Mouse (Mus musculus): ENCODE measurements around the gene Tango6. TPM values are rescaled to one million over a fixed set of nuclear protein-coding genes. Genes with fewer than 3 reads are reported as not detected.
"Not testable (repeated sequence)": the region's sequence is repeated elsewhere in the genome, so short reads cannot be mapped to it uniquely, and the experiment has no call there.

Gene Tango6
- polyA plus RNA-seq, 1 experiment from 2014 or later, result 7.2 TPM

GRCm38 (mm10) chr8:106871328-106871926 is 188.6 kb downstream of the Tango6 start:
- no peak overlapping the region for H3K27ac ChIP-seq (ENCODE audit: low read depth, low read length)
- 0 out of 2 replicates have a peak, but pooled peaks cover 2% of the 10 kb centered on the region for H3K36me3 ChIP-seq (ENCODE audit: control insufficient read depth, insufficient read depth, low read length)
- peak overlapping the region; percentile 48 for H3K4me3 ChIP-seq (ENCODE audit: low read depth, low read length)
- WGBS, result under 1% methylated on average over 15 of the region's 15 CpGs
- peaks cover 26% of the 10 kb centered on the region for H3K27me3 ChIP-seq (ENCODE audit: control insufficient read depth, insufficient read depth, low read length)
- ATAC-seq (ENCODE audit: low FRiP score) (peak; percentile 39; the same call in 1 of the 2 replicates), DNase-seq (ENCODE audit: low spot score) (no peak)
- H3K4me2 ChIP-seq (replicated peaks; ENCODE audit: low read depth, low read length), result peak overlapping the region; percentile 98
- no peaks in the 10 kb centered on the region for H3K9me3 ChIP-seq (ENCODE audit: control insufficient read depth, low read length)
- H3K4me1 ChIP-seq (replicated peaks; ENCODE audit: control insufficient read depth, insufficient read depth, low read length), result peaks cover 10% of the 10 kb centered on the region
- H3K9ac ChIP-seq (ENCODE audit: low read depth, low read length), result peak overlapping the region; percentile 45

DNA sequence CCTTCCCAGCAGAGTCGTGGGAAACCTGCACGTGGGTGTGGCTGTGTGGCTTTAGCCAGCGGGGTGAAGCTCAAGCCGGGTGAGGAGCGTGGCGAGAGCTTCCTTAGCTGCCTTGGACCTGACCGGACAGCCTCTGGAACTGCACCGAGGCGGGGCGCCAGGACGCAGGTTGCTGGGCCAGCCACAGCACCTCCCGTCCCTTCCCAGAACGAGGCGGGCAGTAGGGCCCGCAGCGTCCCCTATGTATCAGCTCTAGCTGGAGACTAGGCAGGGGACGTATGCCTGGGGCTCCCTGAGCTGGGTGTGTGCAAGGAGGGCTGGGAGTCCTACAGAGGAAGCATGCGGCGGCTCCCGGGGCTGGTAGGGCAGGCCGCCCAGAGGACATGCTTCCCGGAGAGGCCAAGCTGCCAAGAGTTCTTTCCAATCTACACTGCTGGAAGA is 189.1 kb downstream of the Tango6 start:
- Histone ChIP-seq H3K4me3 (ENCODE audit: low read depth, low read length) (peak overlapping the region; percentile 48), H3K9ac (ENCODE audit: low read depth, low read length) (peak overlapping the region; percentile 45), H3K4me2 (replicated peaks; ENCODE audit: low read depth, low read length) (peak overlapping the region; percentile 98), H3K27ac (ENCODE audit: low read depth, low read length) (no peak overlapping the region), H3K27me3 (ENCODE audit: control insufficient read depth, insufficient read depth, low read length) (peaks cover 26% of the 10 kb centered on the region), H3K4me1 (replicated peaks; ENCODE audit: control insufficient read depth, insufficient read depth, low read length) (peaks cover 10% of the 10 kb centered on the region), H3K9me3 (ENCODE audit: control insufficient read depth, low read length) (no peaks in the 10 kb centered on the region), H3K36me3 (ENCODE audit: control insufficient read depth, insufficient read depth, low read length) (0 out of 2 replicates have a peak, but pooled peaks cover 2% of the 10 kb centered on the region)
- WGBS, result 0% methylated on average over 22 of the region's 22 CpGs
- peak; percentile 73 for DNase-seq (ENCODE audit: low spot score)
- ATAC-seq (ENCODE audit: low FRiP score), result peak; percentile 66

DNA sequence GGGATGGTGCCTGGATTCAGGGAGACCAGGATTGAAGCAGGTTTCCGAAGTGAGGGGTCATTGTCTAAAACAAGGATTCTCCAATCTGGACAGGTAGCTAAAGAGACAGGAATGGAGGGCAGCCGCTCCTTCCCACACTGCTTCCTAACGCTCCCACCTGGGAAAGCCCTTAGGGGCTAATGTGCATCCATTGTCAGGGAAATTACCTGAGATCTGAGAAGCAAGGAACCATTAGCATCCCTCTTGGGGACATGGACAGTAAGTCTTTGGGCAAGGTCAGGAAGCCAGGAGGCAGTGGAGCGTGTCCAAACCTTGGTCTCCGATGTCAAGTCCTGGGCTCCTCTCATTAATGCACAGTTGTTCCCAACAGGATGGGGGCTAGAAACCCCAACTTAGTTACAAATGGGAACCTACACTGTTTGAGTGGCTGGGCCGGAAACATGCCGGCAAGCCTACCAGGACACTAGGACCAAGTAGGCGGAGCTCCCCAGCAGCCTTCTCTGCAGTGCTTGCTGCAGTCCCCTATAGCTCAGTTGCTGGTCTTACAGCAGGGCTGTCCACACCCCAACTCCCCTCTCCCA is 189.7 kb downstream of the Tango6 start:
- WGBS, result 11% methylated on average over 8 of the region's 8 CpGs
- Histone ChIP-seq H3K27me3 (ENCODE audit: control insufficient read depth, insufficient read depth, low read length) (peaks cover 26% of the 10 kb centered on the region), H3K9me3 (ENCODE audit: control insufficient read depth, low read length) (no peaks in the 10 kb centered on the region), H3K4me2 (replicated peaks; ENCODE audit: low read depth, low read length) (peak overlapping the region; percentile 98), H3K4me1 (replicated peaks; ENCODE audit: control insufficient read depth, insufficient read depth, low read length) (peaks cover 10% of the 10 kb centered on the region), H3K4me3 (ENCODE audit: low read depth, low read length) (peak overlapping the region; percentile 48), H3K27ac (ENCODE audit: low read depth, low read length) (no peak overlapping the region), H3K36me3 (ENCODE audit: control insufficient read depth, insufficient read depth, low read length) (0 out of 2 replicates have a peak, but pooled peaks cover 2% of the 10 kb centered on the region), H3K9ac (ENCODE audit: low read depth, low read length) (peak overlapping the region; percentile 45; the same call in 1 of the 2 replicates)
- DNase-seq (ENCODE audit: low spot score), result peak; percentile 10
- ATAC-seq (ENCODE audit: low FRiP score), result no peak

GRCm38 (mm10) chr8:106880121-106880707 is 197.3 kb downstream of the Tango6 start:
- H3K27ac ChIP-seq (ENCODE audit: low read depth, low read length), result no peak overlapping the region
- ATAC-seq (ENCODE audit: low FRiP score) (no peak), DNase-seq (ENCODE audit: low spot score) (no peak)
- no peak overlapping the region for H3K4me2 ChIP-seq (replicated peaks; ENCODE audit: low read depth, low read length)
- H3K9ac ChIP-seq (ENCODE audit: low read depth, low read length), result no peak overlapping the region
- no peaks in the 10 kb centered on the region for H3K9me3 ChIP-seq (ENCODE audit: control insufficient read depth, low read length)
- no peaks in the 10 kb centered on the region for H3K27me3 ChIP-seq (ENCODE audit: control insufficient read depth, insufficient read depth, low read length)
- H3K4me1 ChIP-seq (replicated peaks; ENCODE audit: control insufficient read depth, insufficient read depth, low read length), result no peaks in the 10 kb centered on the region
- peaks cover 18% of the 10 kb centered on the region for H3K36me3 ChIP-seq (ENCODE audit: control insufficient read depth, insufficient read depth, low read length)
- 93% methylated on average over 8 of the region's 8 CpGs for WGBS
- no peak overlapping the region for H3K4me3 ChIP-seq (ENCODE audit: low read depth, low read length)

DNA sequence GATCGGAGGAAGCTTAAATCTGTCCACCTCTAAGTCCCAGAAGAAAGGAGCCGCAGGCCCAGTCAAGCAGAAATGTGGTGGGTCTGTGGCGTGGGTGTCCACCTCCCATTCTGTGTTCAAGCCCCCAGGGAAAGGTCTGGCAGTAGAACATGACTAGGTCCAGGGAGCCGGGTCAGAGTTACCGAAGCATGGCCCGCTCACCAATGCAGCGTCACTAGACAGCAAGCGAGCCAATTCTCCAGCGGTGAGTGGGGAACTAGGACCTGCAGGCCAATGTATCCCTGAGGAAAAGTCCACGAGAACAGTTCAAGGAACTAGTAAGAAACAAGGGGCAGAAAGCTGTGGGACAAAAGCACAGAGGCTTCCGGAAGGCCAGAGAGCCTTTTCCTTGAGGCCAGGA is 201.2 kb downstream of the Tango6 start:
- H3K9ac ChIP-seq (ENCODE audit: low read depth, low read length); H3K4me2 ChIP-seq (replicated peaks; ENCODE audit: low read depth, low read length); H3K9me3 ChIP-seq (ENCODE audit: control insufficient read depth, low read length); H3K27ac ChIP-seq (ENCODE audit: low read depth, low read length); ATAC-seq (ENCODE audit: low FRiP score); H3K4me1 ChIP-seq (replicated peaks; ENCODE audit: control insufficient read depth, insufficient read depth, low read length); DNase-seq (ENCODE audit: low spot score); H3K4me3 ChIP-seq (ENCODE audit: low read depth, low read length); H3K27me3 ChIP-seq (ENCODE audit: control insufficient read depth, insufficient read depth, low read length): not testable (repeated sequence)
- H3K36me3 ChIP-seq (ENCODE audit: control insufficient read depth, insufficient read depth, low read length), result peaks cover 18% of the 10 kb centered on the region
- WGBS, result 96% methylated on average over 10 of the region's 11 CpGs

DNA sequence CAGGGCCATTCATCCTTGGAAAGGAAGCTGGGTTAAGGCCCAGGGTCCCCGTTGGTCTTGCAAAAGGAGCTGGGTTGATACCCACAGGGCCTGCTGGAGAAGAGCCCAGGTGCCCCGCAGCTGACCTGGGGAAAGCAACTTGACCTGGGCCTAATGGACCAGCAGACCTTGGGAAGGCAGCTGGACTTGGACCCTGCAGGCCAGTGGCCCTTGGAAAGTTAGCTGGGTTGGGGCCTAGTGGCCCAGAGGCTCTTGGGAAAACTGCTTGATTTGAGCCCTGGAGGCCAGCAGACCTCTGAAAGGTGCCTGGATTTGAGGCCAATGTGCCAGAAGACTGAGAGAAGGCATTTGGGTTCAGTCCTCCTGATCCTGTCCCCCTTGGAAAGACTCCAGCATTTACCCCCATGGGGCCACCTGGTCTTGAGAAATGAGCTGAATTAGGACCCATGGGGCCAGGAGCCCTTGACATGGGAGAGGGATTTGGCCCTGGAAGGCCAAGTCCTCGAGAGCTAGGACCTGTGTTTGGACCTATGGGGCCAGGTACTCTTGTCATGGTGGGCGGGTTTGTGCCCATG is 202.0 kb downstream of the Tango6 start:
- 91% methylated on average over 4 of the region's 4 CpGs for WGBS
- H3K4me1 ChIP-seq (replicated peaks; ENCODE audit: control insufficient read depth, insufficient read depth, low read length); H3K27me3 ChIP-seq (ENCODE audit: control insufficient read depth, insufficient read depth, low read length); H3K4me3 ChIP-seq (ENCODE audit: low read depth, low read length); H3K9me3 ChIP-seq (ENCODE audit: control insufficient read depth, low read length); DNase-seq (ENCODE audit: low spot score); H3K27ac ChIP-seq (ENCODE audit: low read depth, low read length); H3K4me2 ChIP-seq (replicated peaks; ENCODE audit: low read depth, low read length); H3K9ac ChIP-seq (ENCODE audit: low read depth, low read length); ATAC-seq (ENCODE audit: low FRiP score): not testable (repeated sequence)
- H3K36me3 ChIP-seq (ENCODE audit: control insufficient read depth, insufficient read depth, low read length), result peaks cover 14% of the 10 kb centered on the region

DNA sequence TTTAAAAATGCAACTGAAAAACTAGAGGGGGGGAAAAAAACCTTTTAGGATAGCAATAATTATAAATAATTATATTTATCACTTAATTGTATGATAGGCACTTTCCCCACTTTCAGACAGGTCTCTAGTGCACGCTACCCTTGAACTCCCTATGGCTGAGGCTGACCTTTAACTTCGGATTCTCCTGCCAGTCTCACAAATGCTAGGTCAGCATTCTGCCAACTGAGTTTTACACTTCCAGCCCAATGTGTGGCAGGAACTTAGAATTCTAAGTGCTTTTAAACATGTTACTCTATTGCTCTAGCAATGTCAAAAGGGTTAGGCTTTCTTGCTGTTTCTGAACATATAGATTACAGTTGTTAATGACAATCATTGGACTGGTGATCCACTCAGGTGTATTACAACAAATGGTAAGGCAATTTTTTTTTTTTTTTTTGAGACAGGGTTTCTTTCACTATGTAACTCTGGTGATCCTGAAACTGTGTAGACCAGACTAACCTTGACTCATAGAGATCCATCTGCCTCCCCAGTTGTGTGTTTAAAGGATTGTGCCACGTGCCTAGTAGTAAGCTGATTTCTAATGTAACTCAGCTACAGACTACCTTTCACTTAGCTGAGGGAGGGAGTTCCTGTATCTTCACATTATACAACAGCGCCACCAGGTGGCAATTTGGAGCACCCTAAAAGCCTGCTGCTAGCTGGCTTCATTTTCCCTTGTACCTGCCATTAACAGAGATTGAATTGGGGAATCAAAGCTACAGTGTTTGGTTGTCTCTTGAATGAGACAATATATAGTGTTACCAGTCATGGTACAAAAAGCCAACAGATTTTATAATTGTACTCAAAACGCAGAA is 204.7 kb downstream of the Tango6 start:
- H3K4me1 ChIP-seq (replicated peaks; ENCODE audit: control insufficient read depth, insufficient read depth, low read length), result no peaks in the 10 kb centered on the region
- H3K27me3 ChIP-seq (ENCODE audit: control insufficient read depth, insufficient read depth, low read length), result no peaks in the 10 kb centered on the region
- H3K4me2 ChIP-seq (replicated peaks; ENCODE audit: low read depth, low read length), result no peak overlapping the region
- 0 out of 2 replicates have a peak, but pooled peaks have one; percentile 49 for ATAC-seq (ENCODE audit: low FRiP score)
- no peaks in the 10 kb centered on the region for H3K9me3 ChIP-seq (ENCODE audit: control insufficient read depth, low read length)
- no peak overlapping the region for H3K4me3 ChIP-seq (ENCODE audit: low read depth, low read length)
- H3K9ac ChIP-seq (ENCODE audit: low read depth, low read length), result no peak overlapping the region
- H3K27ac ChIP-seq (ENCODE audit: low read depth, low read length), result no peak overlapping the region
- 57% methylated on average over 5 of the region's 5 CpGs for WGBS
- peak; percentile 87 for DNase-seq (ENCODE audit: low spot score)
- peaks cover 10% of the 10 kb centered on the region for H3K36me3 ChIP-seq (ENCODE audit: control insufficient read depth, insufficient read depth, low read length)

DNA sequence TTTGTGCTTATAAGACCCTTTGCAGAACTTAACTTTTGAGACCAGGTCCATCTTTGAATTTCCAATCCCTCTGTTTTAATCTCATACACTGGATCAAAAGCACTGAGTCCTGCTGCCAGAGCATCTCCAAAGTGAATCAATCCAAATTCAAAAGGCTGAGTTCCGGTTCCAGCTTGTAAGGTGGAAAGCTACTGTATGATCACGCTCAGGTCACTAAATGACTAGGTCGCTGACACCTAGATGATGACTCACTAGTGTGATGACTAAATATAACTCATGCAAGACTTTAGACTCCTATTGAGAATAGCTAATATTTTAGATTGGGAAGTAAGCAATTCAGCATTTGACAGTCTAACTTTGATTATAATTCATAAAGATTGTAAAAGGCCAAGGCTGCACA is 205.9 kb downstream of the Tango6 start:
- DNase-seq (ENCODE audit: low spot score) (no peak), ATAC-seq (ENCODE audit: low FRiP score) (no peak)
- Histone ChIP-seq H3K4me3 (ENCODE audit: low read depth, low read length) (no peak overlapping the region), H3K36me3 (ENCODE audit: control insufficient read depth, insufficient read depth, low read length) (0 out of 2 replicates have a peak, but pooled peaks cover 6% of the 10 kb centered on the region), H3K4me1 (replicated peaks; ENCODE audit: control insufficient read depth, insufficient read depth, low read length) (no peaks in the 10 kb centered on the region), H3K4me2 (replicated peaks; ENCODE audit: low read depth, low read length) (no peak overlapping the region), H3K27me3 (ENCODE audit: control insufficient read depth, insufficient read depth, low read length) (no peaks in the 10 kb centered on the region), H3K9me3 (ENCODE audit: control insufficient read depth, low read length) (no peaks in the 10 kb centered on the region), H3K27ac (ENCODE audit: low read depth, low read length) (no peak overlapping the region), H3K9ac (ENCODE audit: low read depth, low read length) (no peak overlapping the region)
- 89% methylated on average over 3 of the region's 3 CpGs for WGBS

Data from hindbrain, embryonic 11.5 days (tissue).